Mouse (Mus musculus): ENCODE data around the gene Nup37.

DNA sequence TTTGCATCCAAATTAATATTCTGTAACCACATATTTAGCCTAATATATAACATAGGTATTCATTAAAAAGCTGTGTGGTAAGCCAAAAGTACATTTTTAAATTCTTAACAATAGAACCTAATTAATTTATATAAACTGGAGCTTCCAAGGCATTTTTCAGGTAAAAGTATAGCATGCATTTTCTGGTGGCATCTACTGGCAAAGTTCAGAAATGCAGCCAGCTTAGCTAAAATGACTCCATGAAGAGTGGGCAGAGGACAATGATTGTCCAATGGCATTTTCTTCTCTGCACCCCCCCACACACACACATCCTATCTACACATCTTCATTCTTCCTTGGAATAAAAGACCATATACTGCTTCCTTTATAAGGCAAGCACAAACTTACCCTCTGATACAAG is 27.1 kb upstream of the Nup37 start:
- no peak for TF ChIP-seq CTCF (IDR thresholded peaks at IDR 0.05; ENCODE audit: control insufficient read depth, insufficient read depth, insufficient replicate concordance, low read depth, low read length)
- no peak for TF ChIP-seq POLR2A (IDR thresholded peaks at IDR 0.05; ENCODE audit: control insufficient read depth, low read depth, low read length)

Measured in testis, adult 2 months (tissue).